Mouse (Mus musculus) hindbrain, embryonic 16.5 days (tissue): ENCODE measurements around the gene Ankrd27. TPM values are rescaled to one million over a fixed set of nuclear protein-coding genes. Genes with fewer than 3 reads are reported as not detected.

ENCODE experiments used
- ATAC-seq: fragments of 200-750 bp; cut with Nextera tagmentation; 2 replicates; pipeline ENCODE4 v1.8.0; 2017; ENCODE audit warnings: moderate TSS enrichment, moderate library complexity
- H3K27ac ChIP-seq: fragments of 300-500 bp; sonication (generic); 2 replicates; pipeline ENCODE4 v1.5.1; 2014; ENCODE audit warnings: low read depth, mild to moderate bottlenecking, control low read depth, low read length, moderate library complexity
- H3K27me3 ChIP-seq: fragments of 300-500 bp; sonication (generic); replicated peaks from 2 replicates; pipeline ENCODE4 v1.6.1; 2014; ENCODE audit warnings: low read length; ENCODE audit not compliant: control insufficient read depth, insufficient read depth
- H3K36me3 ChIP-seq: fragments of 300-500 bp; sonication (generic); 2 replicates; pipeline ENCODE4 v1.6.1; 2014; ENCODE audit warnings: mild to moderate bottlenecking, low read length, moderate library complexity, mixed read lengths; ENCODE audit not compliant: control insufficient read depth, insufficient read depth
- H3K4me1 ChIP-seq: fragments of 300-500 bp; sonication (generic); 2 replicates; pipeline ENCODE4 v1.6.1; 2014; ENCODE audit warnings: low read depth, low read length; ENCODE audit not compliant: control insufficient read depth, insufficient read depth
- H3K4me2 ChIP-seq: fragments of 300-500 bp; sonication (generic); 2 replicates; pipeline ENCODE4 v1.6.1; 2014; ENCODE audit warnings: mild to moderate bottlenecking, low read length, control low read depth, moderate library complexity
- H3K4me3 ChIP-seq: fragments of 300-500 bp; sonication (generic); 2 replicates; pipeline ENCODE4 v1.5.1; 2014; ENCODE audit warnings: mild to moderate bottlenecking, low read length, control low read depth, moderate library complexity
- H3K9ac ChIP-seq: fragments of 300-500 bp; sonication (generic); 2 replicates; pipeline ENCODE4 v1.6.1; 2014; ENCODE audit warnings: low read depth, mild to moderate bottlenecking, control low read depth, low read length, moderate library complexity
- H3K9me3 ChIP-seq: fragments of 300-500 bp; sonication (generic); 2 replicates; pipeline ENCODE4 v1.6.1; 2014; ENCODE audit warnings: mild to moderate bottlenecking, low read length, moderate library complexity; ENCODE audit not compliant: control insufficient read depth
- WGBS: fragments of 180-500 bp; shearing (Covaris S2); extraction: QIAGEN DNeasy Blood & Tissue Kit; methylation state at CpG from one replicate; pipeline ENCODE4 v1.1.7; 2014; 5-methylcytosine and 5-hydroxymethylcytosine counted together
- polyA plus RNA-seq: library from polyadenylated mRNA; unstranded; fragments of >200 nt; fragmentation: Nextera tagmentation; extraction: Ambion mirVana; gene quantifications from 2 replicates; pipeline ENCODE4 v1.2.1, GENCODE M21; 2015

Ankrd27 gene
- polyA plus RNA-seq, 1 experiment from 2014 or later, result 17.3 TPM

DNA sequence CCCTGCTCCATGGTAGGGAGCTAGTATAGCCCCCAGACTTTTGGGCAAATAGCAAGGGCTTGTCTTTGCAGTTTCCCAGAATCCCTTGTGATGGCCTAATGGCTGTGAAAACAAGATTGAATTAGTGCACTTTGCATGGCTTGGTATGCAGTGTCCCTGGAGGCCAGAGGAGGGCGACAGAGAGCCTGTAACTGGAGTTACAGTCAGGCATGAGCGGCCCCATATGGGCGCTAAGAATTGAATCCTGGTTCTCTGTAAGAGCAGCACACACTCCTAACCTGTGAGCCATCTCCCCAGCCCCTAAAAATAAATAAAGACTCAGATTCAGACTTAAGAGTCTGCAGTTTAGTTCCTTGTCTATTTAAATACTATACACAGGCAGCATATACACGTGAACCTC lies 6.2 kb upstream of the Ankrd27 start:
- H3K27ac ChIP-seq, result no peak overlapping the region
- H3K9ac ChIP-seq, result no peak overlapping the region
- no peak overlapping the region for H3K4me3 ChIP-seq
- no peak overlapping the region for H3K4me2 ChIP-seq
- H3K4me1 ChIP-seq, result peaks cover 7% of the 10 kb centered on the region
- peaks cover 20% of the 10 kb centered on the region for H3K27me3 ChIP-seq
- WGBS, result 30% methylated on average over 4 of the region's 4 CpGs
- H3K36me3 ChIP-seq, result no peaks in the 10 kb centered on the region
- ATAC-seq, result no peak
- no peaks in the 10 kb centered on the region for H3K9me3 ChIP-seq

DNA sequence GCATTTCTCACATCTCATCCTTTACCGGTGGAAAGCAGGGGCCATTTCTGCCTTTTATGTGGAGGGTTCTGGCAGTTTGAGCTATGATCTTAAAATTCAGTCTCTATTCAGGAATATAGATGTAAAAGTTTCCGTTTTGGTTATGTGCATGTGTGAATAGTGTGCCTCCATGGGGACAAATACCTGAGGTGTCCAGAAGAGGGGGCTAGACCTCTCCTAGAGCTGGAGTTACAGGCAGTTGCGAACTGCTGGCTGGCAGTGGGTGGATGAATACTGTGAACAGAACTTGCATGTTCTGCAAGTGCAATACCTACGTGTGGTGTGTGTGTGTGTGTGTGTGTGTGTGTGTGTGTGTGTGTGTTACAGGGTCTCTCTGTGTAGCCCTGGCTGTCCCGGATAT lies 3.3 kb upstream of the Ankrd27 start:
- peaks cover 19% of the 10 kb centered on the region for H3K4me1 ChIP-seq
- H3K9me3 ChIP-seq, result no peaks in the 10 kb centered on the region
- ATAC-seq, result no peak
- WGBS, result 75% methylated on average over 5 of the region's 5 CpGs
- H3K9ac ChIP-seq, result no peak overlapping the region
- H3K27ac ChIP-seq, result no peak overlapping the region
- no peak overlapping the region for H3K4me2 ChIP-seq
- no peaks in the 10 kb centered on the region for H3K36me3 ChIP-seq
- peaks cover 20% of the 10 kb centered on the region for H3K27me3 ChIP-seq
- no peak overlapping the region for H3K4me3 ChIP-seq

DNA sequence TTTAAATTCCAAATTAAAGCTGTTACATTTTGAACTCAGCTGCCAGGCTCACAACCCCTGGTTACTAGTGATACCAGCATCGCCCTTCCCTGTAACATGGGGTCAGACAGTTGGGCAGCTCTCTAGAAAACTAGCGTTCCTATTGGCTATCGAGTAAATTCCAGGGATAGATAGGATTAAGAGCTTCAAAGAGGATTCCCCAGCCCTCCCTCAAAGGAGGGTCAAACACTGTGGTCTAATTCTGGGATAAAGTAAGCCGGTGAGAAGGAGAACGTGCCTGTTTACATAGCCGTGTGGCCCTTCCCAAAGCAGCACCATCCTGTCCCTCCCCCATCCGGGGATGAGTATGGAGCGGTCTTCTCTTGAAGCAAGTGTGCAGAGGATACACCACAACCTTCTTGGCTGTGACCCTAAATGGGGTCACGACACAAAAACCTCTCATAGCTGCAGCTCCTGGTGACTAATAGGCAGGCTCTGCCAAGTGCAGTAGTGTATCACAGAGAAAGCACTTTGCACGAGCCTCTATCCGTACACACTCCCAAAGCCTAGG lies 2.5 kb upstream of the Ankrd27 start:
- Histone ChIP-seq H3K27me3 (peaks cover 20% of the 10 kb centered on the region), H3K9ac (no peak overlapping the region), H3K4me1 (peaks cover 19% of the 10 kb centered on the region), H3K27ac (no peak overlapping the region), H3K4me2 (no peak overlapping the region), H3K36me3 (no peaks in the 10 kb centered on the region), H3K4me3 (no peak overlapping the region), H3K9me3 (no peaks in the 10 kb centered on the region)
- WGBS, result 20% methylated on average over 11 of the region's 11 CpGs
- no peak for ATAC-seq

DNA sequence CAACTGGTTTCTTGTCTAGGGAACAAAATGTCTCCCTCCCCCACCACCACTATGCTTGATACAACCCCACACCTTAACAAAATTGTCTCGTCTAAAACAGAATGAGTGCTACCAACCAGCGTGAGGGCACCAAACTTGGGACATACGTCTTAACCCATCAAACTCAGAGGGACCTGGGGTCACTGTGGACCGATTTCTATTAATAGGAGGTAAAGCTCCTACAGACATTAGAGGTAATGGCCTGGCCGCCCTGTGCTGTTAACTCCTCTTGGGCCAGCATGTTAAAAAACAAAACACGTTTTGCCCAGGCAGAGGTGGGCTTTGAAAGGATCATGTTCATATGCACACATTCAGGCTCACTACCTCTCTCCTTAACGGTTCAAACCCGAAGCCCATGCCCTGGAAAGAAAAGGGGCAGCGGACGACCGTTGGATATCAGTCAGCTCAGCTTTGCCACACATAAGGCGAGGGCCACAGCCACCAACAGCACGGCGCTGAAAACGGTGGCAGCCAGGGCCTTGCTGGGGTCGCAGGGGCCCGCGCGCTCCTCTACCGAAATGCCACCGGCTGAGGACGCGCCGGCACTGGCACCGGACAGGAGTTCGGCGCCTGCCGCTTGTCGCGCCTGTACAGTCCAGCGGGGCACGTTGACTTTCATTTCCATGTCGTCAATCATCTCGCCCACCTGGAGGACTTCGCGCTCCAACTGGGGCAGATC lies 1.8 kb upstream of the Ankrd27 start:
- Histone ChIP-seq H3K4me1 (peaks cover 19% of the 10 kb centered on the region), H3K9me3 (no peaks in the 10 kb centered on the region), H3K4me3 (peak overlapping the region; percentile 65), H3K36me3 (no peaks in the 10 kb centered on the region), H3K9ac (peak overlapping the region; percentile 59), H3K4me2 (peak overlapping the region; percentile 100), H3K27ac (no peak overlapping the region), H3K27me3 (peaks cover 20% of the 10 kb centered on the region)
- 4% methylated on average over 36 of the region's 36 CpGs for WGBS
- ATAC-seq, result no peak

DNA sequence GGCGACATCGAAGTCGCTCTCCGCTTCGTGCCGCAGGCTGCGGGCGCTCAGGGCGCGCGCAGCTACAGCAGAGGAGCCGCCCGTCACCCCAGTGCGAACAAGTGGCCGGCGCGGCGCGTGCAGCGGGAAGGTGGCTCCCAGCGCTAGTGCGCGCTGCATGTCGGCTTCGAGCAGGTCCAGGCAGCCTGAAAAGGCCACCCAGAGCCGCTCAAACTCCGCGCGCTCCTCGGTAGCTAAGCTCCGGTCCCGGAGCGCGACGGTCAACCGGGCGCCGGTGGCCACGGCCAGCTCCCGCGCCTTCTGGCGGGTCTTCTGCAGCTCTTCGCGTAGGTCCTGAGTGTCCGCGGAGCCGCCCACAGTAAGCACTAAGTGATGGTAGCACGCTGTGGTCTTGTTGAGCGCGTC lies 1.3 kb upstream of the Ankrd27 start:
- no peaks in the 10 kb centered on the region for H3K9me3 ChIP-seq
- H3K36me3 ChIP-seq, result no peaks in the 10 kb centered on the region
- peak overlapping the region; percentile 59 for H3K9ac ChIP-seq
- H3K4me3 ChIP-seq, result peak overlapping the region; percentile 65
- H3K4me2 ChIP-seq, result peak overlapping the region; percentile 100
- ATAC-seq, result no peak
- WGBS, result under 1% methylated on average over 50 of the region's 50 CpGs
- H3K27ac ChIP-seq, result no peak overlapping the region
- peaks cover 19% of the 10 kb centered on the region for H3K4me1 ChIP-seq
- peaks cover 20% of the 10 kb centered on the region for H3K27me3 ChIP-seq

DNA sequence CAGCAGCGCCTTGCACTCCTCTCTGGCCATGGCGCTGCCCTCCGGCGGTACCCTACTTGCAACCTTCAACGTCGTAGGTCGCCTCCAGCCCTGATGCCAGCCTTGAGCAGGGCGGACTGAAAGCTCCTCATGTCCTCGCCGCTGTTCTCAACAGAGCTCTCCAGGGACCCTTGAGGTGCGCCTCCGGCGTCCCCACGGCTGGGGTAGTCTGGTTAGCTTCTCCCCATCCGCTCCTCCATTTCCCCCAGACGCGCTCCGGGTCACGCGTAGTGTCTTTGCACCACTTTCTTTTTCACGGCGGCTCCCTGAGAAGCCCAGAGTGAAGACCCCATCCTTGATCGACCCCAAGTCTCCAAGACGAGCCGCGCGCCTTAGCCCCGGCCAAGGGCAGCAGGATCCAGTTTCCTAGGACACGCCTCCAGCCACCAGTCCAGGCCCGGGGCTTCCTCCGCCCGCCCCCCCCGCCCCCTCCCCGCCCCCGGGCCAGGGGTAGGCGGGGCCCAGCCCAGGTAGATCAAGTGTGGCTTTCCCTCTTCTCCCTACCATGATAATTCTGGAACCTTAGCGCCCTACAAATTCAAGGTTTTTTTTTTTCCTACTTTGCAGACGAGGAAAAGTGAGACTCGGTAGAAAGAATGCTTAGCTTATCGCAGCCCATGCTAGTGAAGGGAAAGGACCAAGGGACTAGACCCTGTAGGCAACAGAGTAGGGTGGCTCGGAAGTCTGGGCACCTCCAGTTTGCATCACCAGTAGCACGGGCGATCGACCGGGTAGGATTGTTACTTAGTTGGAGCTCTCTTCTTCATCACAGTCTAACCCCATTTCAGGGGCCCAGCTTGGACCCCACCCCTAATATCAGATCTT lies 621 bp upstream of the Ankrd27 start, which contains the start of gene Rgs9bp:
Gene Rgs9bp, minus strand, starts transcription at position 392 of the 864 bp plus-strand sequence.
- peak within 1 kb of the TSS; percentile 65 for H3K4me3 ChIP-seq
- no peaks in the 10 kb centered on the region for H3K36me3 ChIP-seq
- peaks cover 19% of the 10 kb centered on the region for H3K4me1 ChIP-seq
- peak within 1 kb of the TSS; percentile 66 for H3K27ac ChIP-seq
- H3K9ac ChIP-seq, result peak within 1 kb of the TSS; percentile 77
- H3K27me3 ChIP-seq, result peaks cover 20% of the 10 kb centered on the region
- ATAC-seq, result peak; percentile 79; the same call in 1 of the 2 replicates
- H3K4me2 ChIP-seq, result peak within 1 kb of the TSS; percentile 100
- H3K9me3 ChIP-seq, result no peaks in the 10 kb centered on the region
- WGBS, result 1% methylated on average over 33 of the region's 45 CpGs

DNA sequence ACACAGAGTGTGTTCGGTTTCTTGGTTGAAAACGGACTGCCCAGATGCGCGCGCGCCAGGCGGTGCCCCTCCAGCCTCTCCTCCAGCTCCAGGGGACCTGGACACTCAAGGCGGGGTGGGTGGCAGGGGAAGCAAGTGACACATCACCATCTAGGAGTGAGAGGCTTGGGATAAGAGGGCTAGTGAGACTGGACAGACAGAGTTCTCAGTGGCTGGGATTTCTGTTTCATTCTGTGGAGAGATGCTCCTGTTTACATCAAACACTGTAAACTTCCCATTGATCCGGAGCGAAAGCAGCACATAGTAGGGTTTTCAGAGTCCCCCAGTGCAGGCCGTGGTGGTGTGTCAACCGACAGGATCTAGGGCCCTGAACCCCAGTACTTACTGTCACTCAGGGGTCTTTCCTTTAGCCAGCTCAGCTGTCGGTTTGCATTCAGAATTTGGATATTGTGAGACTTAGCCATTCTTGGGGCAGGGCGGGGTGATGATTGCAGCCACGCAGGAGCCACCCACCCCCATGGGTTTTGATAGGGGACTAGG lies 932 bp downstream of the Ankrd27 start:
- H3K27ac ChIP-seq, result no peak overlapping the region
- peaks cover 19% of the 10 kb centered on the region for H3K4me1 ChIP-seq
- H3K9me3 ChIP-seq, result no peaks in the 10 kb centered on the region
- H3K4me2 ChIP-seq, result peak overlapping the region; percentile 100
- WGBS, result 22% methylated on average over 15 of the region's 15 CpGs
- ATAC-seq, result no peak
- peaks cover 20% of the 10 kb centered on the region for H3K27me3 ChIP-seq
- no peaks in the 10 kb centered on the region for H3K36me3 ChIP-seq
- H3K9ac ChIP-seq, result peak overlapping the region; percentile 77
- H3K4me3 ChIP-seq, result peak overlapping the region; percentile 65

DNA sequence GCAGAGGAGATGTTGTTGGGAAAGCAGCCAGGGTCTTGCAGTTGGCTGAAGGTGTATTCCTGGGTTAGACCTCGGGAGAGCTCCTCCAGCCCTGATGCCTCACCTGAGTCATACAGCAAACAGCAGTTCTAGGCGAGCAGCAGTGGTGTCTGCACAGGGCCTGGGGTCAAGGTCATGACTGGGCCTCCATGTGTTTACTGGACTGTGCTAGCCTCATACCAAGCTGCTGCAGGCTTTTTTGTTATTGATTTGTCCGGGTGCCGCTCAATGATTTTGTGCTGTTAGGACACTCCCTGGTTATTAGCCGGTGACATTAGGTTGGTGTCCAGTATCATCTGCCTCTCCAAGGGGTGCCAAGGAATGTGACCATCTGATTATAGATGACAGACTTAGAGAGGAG lies 1.7 kb downstream of the Ankrd27 start:
- Histone ChIP-seq H3K36me3 (no peaks in the 10 kb centered on the region), H3K4me1 (peaks cover 19% of the 10 kb centered on the region), H3K9me3 (no peaks in the 10 kb centered on the region), H3K4me3 (no peak overlapping the region), H3K4me2 (no peak overlapping the region), H3K27ac (no peak overlapping the region), H3K9ac (no peak overlapping the region), H3K27me3 (peaks cover 15% of the 10 kb centered on the region)
- no peak for ATAC-seq
- 79% methylated on average over 5 of the region's 5 CpGs for WGBS
